Mouse (Mus musculus): Measurements from ENCODE around the gene Rufy3. TPM values are rescaled to one million over a fixed set of nuclear protein-coding genes. Genes with fewer than 3 reads are reported as not detected.
A peak's percentile ranks its signal among the peaks of the same experiment; 100 is the strongest.

Gene Rufy3
- total RNA-seq, 2 experiments from 2014 or later = 6.3 to 7.4 TPM

DNA sequence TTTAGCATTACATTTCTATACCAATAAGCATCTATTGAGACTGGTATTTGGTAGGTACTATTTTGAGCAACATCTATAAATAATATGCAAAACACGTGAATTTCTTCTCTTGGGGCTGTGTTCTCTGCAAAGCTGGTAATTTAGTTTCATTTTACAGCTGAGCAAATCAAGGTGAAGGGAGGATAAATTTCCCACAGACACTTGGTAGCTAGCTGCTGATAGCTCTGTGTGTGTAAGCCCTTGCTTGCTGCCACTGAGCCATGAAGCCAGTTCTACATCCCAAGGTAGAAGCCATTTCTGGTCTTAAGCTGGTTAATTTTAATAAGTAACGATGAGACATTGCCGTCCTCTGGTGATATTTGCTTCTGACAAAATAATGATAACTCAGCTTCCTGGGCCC is 10.0 kb downstream of the Rufy3 start:
- no peak for DNase-seq (ENCODE audit: low spot score)

DNA sequence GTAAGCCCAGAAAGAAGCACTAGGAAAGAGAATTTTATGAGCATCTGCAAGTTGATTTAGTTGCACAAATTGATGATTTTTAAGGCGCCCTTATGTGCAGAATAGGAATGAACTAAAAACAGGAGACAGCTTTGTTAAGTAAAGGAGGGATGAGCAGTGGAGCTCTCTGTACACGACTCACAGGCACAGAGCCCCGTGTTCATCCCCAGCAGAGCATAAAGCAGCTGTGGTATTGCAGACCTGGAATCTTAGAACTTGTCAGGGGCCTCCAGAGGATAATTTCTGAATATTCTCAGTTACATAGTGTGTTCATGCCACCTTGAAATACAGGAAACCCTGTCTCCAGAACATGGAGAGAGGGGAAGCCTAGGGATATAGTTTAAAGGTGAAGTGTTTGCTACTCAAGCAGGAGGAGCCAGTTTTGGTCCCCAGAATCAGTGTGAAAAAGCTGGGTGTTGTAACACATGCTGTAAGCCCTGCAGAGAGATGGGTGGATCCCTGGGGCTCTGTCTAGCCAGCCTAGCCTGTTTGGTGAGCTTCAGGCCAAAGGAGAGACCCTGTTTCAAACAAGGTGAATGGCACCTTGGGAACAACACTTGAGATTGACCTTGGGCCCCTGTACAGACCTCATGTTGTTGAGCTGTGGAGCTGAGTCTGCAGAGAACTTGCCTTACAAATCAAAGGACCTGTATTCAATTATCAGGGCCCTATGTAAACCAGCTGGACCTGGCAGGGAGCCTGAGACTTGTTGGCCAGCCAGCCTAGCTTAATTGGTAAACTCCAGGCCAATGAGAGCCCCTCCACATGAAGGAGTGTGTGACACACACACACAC is 10.9 kb downstream of the Rufy3 start:
- DNase-seq (ENCODE audit: low spot score) = no peak

DNA sequence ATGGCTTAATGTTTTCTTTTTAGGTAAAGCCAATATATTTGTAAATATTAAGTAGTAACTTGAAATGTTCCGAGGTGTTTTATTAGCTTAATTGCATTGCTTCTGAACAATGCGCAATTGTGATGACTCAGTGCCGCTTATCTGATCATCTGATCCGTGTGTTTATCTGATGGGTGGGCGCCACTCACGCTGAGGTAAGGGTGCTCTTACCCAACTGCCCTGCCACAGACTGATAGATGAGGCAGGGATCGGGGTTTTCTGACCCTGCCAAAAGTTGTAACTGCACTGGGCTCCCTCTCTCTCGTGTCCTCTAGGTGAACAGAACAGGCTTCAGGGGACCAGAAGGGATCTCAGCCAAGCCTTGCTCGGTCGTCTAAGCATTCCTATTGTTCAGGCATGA is 15.8 kb downstream of the Rufy3 start:
- no peak for DNase-seq (ENCODE audit: low spot score)

DNA sequence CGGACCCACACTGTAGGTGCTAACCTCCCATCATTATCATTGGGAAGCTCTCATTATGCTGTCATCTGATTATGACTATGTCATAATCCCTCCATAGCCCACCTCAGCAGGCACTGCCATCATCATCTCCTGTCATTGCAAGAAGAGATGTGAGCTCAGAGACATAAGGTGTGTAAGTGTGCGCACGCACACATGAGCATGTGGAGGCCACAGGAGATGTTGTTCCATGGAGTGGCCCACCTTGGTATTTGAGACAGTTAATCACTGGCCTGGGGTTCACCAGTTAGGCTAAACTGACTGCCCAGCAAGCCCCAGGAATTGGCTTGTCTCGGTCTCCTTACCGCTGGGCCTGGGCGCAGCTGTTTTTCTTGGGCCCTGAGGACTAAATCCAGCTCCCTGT is 16.5 kb downstream of the Rufy3 start:
- DNase-seq (ENCODE audit: low spot score) = no peak

DNA sequence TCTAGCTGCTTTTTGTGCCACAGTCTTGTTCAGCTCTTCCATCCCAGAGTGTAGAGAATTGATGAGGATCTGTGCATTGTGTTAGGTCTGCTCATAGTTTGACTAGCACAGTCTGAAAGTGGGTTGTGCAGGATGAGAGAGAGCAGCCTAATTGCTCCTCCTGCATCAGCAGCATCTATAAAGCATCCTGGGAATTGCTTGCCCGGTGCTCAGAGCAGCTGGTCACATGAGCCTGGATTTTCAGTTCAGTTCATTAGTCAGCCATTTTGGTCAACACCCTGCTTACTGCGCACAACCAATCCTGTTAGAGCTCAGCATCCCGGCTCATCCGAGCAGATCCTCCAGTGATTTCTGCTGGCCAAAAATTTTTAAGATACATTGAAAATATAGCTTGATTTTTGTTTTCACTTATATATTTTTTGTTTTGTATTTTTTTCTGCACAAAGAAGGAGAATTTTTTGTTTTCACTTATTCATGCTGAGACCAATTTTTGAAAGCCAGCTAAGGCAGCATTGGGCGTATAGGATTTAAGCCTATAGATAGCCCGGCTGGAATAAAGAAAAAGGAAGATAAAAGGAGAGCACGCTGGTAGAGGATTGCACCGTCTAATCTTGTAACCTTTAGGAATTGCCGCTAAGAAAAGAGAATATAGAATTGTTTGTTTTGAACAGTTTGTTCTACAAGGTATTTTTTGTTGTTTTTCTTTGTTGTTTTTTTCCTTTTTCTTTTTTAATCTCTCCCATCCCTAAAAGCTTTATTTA is 18.6 kb downstream of the Rufy3 start:
- peak; percentile 32 for DNase-seq (ENCODE audit: low spot score)

DNA sequence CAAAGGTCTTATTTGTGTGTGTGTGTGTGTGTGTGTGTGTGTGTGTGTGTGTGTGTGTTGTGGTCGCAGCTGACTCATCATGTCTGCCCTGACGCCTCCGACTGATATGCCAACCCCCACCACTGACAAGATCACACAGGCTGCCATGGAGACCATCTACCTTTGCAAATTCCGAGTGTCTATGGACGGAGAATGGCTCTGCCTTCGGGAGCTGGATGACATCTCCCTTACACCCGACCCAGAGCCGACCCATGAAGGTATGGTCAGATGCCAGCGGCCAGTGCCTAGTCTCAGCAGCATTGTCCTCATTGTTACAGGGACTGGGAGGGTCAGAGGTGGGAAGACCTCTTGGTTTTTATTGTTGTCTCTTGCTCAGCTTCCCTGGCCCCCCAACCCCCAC is 19.2 kb downstream of the Rufy3 start:
- DNase-seq (ENCODE audit: low spot score) = no peak

DNA sequence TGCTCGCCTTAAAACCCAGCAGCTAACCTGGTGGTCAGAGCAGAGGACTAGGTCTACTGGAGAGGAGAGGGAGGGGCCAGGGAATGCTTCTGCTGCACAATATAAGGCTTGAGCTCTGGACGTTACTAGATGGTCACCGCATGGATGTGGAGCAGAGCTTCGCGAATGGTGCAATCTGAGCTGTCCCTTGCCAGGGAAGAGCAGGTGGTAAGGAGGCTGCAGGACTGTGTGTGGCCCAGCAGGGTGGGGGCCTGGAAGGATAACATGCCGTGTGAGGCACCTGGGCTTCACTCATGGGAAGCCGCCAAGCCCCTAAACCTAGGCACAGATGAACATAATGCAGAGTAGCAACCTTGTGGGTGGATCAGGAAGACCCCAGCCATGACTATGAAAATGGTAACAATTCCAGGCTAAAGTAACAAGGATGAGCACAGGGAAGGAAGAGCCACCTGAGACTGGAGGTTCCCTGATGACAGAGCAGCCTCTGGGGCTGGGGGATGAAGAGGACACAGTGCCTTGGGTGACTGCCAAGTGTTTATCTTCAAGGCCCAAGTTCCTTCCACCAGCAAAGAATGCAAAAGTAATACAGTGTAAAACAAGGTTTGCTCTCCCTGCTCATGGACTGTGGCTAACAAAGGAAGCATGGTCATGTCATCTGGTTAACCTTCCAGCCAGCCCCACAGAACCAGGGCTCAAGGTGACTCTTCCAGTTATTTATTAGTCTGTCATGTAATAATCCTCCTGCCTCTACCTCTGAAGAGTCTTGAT is 21.8 kb downstream of the Rufy3 start:
- no peak for DNase-seq (ENCODE audit: low spot score)

DNA sequence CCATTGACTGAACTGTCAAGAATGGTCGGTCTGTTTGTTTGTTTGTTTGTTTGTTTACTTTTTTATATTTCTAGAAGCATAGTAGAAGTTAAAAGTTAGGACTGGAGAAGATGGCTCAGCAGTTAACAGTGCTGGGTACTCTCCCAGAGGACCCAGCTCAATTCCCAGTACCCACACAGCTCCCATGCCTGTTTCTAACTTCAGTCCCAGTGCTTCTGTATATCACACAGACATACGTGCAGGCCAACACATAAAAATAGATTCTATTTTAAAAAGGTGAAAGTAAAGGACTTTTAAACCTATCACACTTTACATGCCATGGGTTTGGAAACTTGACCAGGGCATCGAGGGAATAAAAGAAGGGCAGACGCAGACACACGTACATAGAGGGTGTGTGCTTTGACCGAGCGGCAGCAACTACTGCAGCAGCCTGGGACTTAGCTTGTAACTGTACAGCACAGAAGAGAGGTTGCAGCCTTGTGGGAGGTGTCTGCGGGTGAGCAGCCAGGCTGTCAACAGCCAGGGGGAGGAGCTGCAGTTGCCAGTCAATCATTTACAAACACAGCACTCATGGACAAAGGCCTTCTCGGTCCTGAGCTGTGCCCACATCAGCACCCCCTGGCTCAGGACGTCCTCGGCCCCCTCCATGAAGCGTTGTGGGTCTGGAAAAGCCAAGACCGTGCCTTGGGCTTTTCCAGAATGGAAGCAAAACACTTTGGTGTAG is 22.5 kb downstream of the Rufy3 start:
- no peak for DNase-seq (ENCODE audit: low spot score)

DNA sequence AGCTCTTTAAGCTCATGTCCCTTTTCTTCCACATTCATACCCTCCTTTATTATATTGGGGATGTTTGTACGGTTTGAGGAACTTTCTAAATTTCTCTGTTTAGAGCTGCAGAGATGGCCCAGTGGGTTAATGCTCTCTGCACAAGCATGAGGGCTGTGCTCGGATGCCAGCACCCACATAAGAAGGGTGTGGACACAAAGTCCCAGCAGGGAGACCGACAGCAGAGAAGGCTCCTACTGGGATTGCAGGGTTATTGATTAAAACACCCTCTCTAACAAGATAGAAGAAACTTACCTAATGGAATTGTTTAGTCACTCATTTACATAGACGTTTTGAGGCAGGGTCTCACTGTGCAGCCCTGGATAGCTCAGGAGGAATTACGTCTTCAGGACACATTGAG is 23.6 kb downstream of the Rufy3 start:
- no peak for DNase-seq (ENCODE audit: low spot score)

DNA sequence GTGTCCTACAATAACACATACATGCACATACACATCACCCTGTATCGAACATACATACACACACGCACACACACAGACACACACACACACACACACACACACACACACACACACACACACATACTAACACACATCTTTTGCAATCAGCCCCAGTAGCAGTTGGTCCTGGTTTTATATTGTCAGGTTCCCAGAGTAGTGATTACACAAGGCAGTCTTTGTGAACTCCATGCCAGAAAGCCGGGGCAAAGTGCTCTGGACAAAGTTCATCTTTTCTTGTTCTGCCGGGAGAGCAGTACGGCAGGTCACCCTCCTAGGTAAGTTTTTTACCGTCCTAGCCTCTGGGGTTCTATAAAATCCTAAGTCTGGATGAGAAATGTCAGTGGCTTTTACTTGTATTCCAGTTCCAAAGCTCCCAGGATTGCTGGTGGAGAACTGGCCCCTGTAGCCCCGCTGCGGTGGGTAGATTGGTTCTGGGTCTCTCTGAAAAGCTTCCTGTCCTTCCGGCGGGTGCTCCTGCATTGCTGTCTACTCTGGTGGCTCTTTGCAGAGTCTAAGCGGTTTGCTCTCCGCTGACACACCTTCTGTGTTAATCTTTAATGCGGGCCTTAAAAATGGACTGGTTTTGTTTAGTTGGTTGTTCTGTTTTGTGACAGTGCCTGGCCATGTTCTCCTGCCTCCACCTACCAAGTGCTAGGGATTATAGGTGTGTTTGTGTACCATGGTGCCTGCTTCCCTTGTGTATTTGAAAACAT is 28.8 kb downstream of the Rufy3 start:
- no peak for DNase-seq (ENCODE audit: low spot score)

DNA sequence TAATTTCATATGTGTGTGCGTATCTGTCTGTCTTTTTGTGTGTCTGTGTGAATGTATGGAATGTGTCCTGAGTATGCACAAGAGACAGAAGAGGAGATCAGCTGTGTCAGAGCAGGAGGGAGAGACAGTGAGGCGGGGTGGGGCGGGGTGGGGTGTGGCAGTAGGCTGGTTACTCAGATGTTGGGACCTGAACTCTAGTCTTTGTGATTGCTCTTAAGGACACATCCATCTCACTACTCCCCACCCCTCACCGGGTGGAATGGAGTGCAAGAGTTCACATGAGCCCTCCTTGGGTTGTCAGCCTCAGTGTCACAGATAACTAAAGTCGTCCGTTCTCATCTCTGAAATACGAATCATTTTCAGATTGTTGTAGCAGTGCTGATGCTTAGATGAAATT is 29.3 kb downstream of the Rufy3 start:
- no peak for DNase-seq (ENCODE audit: low spot score)

DNA sequence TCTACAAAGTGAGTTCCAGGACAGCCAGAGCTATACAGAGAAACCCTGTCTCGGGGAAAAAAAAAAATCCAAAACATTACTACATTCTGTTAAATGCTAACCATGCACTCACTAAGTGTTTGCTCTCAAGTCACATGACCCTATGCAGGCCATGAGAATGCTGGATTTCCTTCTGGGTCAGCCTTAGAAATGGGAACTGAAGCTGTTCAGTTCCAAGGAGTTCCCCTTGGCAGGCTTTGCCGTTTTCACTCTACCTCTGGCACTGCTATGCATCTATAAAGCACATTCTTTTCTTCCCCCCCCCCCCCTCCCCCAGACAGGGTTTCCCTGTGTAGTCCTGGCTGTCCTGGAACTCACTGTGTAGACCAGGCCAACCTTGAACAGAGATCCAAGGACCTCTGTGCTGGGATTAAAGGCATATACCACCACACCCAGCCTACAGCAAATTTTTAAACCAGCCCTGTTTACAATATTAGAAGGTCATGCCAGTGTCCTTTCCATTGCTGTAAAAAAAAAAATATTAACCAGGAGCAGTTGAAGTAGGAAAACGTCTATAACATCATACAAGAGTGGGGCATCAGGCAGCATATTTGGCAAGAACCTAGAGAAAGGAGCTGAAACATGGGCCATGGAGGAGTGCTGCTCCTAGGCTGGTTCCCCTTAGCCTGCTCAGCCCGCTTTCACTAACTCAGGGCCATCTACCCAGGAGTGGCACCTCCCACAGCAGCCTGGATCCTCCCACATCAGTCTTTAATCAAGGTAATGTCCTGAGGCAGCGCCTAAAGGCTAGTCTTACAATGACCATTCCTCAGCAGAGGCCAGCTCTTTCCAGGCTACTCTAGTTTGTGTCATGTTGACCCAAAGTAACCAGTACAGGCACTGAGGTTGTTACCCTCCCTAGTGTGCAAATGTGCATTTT is 31.0 kb downstream of the Rufy3 start:
- DNase-seq (ENCODE audit: low spot score) = no peak

DNA sequence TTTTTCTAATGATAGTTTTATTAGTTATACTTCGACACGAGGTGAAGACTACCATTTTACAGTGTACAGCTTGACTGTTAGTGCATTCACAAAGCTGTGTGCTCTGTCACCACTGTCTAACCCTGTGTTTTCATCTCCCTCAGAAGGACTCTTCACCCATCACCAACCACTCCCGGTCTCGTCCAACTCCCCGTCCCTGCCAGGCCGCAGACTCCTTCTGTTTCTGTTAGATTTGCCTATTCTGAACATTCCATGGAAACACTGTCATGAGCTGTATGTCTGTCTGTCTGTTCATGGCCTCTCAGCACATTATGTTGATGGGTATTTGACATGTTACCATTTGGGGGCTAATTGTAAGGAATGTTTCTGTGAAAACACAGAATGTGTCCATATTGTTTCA is 34.1 kb downstream of the Rufy3 start:
- no peak for DNase-seq (ENCODE audit: low spot score)

DNA sequence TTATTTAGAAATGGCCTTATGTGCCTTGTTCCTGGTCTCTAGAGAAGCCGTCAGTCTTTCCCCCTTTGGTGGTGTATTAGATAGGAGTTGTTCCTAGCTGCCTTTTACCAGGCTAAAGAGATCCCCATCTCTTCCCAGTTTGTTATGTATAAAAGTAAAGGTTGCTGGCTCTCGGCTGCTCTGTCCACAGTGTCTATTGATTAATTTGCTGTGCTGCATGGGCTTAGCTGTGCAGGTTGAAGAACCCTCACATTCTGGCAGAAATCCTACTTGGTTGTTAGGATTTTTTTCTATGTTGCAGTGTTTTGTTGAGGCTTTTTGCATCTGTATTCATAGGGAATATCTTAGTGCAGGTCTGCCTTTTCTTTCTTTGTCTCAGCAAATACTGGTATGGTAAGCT is 37.2 kb downstream of the Rufy3 start:
- no peak for DNase-seq (ENCODE audit: low spot score)

DNA sequence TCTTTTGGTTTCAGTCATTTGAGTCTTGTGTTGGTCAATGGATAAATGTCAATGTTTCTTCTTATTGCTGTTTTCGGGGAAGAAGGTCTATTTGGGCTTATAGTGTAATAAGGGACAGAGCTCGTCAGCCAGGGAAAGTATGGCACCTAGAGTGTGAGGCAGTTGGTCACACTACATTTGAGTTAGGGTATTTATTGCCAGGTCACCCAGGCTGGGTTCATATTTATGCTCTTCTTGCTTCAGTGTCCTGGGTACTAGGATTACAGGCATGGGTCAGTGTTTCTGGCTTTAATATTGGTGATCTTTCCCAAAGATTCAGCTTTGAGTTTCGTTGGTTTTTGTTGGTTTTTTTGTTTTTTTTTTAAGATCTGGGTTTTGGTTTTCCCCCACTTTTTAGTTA is 37.9 kb downstream of the Rufy3 start:
- DNase-seq (ENCODE audit: low spot score) = no peak

DNA sequence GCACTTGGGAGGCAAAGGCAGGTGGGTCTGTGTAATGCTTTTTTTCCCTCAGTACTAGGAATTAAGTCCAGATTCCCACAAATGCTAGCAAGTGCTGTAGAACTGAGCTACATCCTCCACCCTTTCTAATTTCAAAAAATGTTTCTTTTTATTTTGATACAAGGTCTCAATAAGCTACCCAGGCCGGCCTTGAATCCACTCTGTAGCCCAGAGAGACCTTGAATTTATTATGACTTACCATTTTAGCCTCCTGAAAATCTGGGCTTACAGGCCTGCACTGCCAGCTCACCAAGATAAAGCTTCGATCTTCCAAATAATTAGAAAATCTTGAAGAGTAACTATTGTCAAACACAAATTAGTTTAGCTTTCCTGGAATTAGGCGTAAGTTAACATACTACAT is 39.2 kb downstream of the Rufy3 start:
- DNase-seq (ENCODE audit: low spot score) = no peak

DNA sequence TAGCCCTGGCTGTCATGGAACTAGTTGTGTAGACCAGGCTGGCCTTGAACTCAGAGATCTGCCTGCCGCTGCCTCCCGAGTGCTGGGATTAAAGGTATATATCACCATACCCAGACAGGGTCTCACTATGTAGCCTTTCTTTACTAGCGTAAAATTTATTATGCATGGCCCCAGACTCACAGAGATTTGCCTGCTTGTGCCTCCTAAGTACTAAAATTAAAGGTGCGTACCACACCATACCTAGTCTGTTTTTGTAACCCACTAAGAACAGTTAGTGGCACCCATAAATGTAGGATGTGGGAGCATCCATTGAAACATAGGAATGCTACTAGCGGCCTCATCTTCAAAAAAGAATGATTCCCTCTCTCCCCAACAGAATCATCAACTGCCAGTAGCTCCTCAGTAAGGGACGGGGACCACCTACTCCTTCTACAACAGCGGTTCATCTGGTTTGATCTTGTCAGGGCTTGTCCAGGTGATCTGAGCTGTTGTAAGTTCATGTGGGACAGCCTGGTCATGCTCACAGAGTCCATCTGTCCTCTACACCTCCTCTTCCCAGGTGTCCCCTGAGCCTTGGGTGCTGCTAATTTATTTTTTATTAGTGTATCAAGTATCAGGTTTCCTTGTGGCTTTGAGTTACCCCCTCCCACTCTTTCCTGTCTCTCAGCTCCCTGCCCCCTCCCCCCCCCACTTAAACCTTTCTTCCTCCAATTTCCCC is 40.0 kb downstream of the Rufy3 start:
- no peak for DNase-seq (ENCODE audit: low spot score)

DNA sequence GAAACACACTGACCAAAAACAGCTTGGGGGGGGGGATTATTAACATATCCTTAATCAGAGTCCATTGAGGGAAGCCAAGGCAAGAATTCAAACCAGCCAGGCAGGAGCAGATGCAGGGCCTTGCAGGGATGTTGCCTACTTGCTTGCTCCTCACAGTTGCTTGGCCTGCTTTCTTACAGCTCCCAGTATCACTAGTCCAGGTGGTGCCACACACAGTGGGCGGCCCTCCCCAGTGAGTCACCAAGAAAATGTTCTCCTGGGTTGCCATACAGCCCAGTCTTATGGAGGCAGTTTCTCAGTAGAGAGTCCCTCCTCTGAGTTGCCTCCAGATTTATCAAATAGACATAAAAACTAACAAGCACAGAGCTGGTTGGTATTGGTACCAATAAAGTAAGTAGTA is 49.3 kb downstream of the Rufy3 start:
- DNase-seq (ENCODE audit: low spot score) = no peak

DNA sequence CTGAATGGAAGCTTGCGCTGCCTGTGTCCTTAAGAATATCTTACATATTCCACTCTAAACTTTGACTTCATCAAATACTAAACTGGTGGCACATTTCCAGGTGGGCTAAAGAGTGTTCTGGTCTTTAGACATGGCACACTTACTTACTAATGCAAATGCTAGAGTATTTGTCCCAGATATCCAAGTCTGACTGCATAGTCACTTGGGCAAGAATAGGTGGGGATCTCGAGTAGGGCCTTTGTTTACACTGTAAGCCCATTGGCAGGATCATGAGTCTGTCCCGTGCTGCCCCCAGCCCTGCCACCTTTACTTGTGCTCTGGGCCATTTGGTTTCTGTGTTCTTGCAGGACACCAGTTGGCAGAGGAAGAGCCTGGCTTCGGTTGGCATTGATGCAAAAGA is 52.1 kb downstream of the Rufy3 start:
- DNase-seq (ENCODE audit: low spot score) = no peak

All from gastrocnemius, adult 18-20 months (tissue).